Mouse (Mus musculus): ENCODE measurements around the gene Xaf1.
A peak's percentile ranks its signal among the peaks of the same experiment; 100 is the strongest.
"Not testable (repeated sequence)": the region's sequence is repeated elsewhere in the genome, so short reads cannot be mapped to it uniquely, and the experiment has no call there.

Gene Xaf1

DNA sequence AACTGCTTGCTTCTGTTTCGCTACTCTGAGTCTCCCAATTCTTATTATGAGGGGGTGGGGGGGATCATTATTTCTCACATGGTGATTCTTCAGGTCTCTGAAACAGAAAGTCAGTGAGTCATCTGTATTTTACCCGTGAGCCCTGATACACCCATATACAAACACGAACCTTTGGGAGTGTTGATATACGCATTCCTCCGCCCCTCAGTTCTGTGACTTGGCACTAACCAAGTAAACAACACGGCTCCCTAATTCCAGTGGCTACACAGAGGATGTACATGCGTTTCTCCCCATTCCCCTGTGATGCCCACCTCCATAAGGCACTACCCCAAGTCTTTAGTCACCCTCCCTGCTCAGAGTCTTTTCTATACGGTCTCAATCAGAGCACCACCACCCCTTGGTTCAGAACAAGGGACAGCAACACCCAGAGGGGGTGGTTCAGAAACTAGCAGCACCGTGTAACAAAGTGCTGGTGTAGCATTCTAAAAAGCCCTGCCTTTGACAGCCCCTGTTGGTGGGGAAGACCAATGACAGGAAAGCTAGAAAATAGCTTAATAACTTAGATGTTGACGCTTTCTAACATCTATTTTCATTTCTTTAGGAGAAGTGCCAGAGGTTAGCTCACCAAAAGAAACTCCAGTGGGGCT, 10.0 kb downstream of the Xaf1 start:
- no peak for DNase-seq (ENCODE audit: low read depth, low spot score)

DNA sequence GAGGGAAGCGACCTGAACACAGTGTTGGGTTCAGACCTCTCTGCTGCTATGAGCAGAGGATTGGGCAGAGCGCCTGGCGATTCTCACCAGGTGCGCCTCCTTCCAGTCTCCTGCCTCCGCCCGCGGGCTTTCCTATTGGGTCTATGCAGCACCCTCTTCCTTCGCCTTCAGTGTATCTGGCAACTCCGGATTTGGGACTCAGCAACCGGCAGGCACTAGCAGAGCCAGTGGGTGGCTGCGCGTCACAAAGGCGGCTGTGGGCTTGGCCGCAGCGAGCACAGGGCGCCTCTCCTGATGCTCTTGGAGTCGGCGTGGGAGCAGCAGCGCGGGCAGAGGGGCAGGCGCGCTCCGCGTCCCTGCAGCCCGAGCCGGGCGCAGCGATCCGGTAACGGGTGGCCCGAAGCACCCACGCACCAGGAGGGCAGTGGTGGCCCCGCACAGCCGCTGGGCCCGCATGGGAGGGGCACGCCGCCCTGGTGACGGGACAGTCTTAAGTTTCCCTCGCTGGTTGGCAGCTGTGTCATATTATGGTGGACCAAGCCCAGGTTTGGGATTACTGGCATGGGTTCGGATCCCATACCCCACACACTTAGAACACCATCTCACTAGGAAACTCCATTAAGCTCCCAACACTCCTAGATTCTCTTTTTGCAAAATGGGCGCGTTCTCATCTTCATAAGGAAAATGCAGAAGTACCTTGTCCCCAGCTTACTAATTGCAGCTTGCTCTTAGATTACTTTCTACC, 12.9 kb downstream of the Xaf1 start, which contains the start of gene Fbxo39:
Fbxo39 (plus strand) TSS at position 294 of the 745 bp plus-strand sequence.
- DNase-seq (ENCODE audit: low read depth, low spot score) = no peak

DNA sequence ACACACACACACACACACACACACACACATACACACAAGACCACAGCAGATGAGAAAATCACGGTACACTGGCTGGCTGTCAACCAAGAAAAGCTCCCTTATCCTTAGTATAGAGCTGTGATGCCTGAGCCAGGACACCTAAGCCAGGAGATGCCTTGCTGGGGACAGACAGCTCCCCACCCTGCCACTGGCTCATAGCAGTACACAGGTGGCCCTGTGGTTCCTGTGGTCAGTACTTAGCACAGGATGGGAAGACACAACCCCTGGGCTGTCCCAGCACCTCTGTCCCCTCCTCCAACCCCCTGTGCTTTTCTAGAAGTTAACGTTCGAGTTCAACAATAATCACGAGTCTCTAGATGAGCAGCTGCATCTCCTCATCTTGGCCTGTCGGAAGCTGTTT, 16.6 kb downstream of the Xaf1 start:
- no peak for DNase-seq (ENCODE audit: low read depth, low spot score)

DNA sequence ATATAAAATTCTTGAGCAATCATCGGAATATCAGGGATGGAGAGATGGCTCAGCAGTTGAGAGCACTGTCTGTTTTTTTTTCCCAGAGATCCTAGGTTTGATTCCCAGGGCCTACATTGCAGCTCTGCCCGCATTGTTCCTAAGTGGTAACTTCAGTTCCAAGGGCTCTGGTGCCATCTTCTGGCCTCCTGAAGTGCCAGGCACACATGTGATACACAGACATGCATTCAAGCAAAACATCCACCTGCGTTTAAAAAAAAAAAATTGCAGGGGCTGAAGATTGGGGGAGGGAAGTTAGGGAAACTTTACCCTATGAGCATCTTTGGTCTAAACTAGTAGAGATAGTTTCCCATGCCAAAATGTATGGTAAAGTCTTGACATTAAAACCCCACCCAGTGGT, 23.0 kb downstream of the Xaf1 start:
- no peak for DNase-seq (ENCODE audit: low read depth, low spot score)

DNA sequence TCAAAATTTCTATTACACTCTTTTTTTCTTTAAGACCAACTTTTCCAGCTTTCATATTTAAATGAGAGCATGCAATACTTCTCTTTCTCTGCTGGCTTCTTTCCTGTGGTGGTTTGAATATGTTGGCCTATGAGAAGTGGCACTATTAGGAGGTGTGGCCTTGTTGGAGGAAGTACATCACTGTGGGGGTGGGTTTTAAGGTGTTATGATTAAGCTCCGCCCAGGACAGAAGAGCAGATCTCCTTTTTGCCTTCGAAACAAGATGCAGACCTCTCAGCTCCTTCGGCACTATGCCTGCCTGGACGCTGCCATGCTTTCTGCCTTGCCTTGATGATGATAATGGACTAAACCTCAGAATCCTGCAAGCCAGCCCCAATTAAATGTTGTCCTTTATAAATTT, 24.3 kb downstream of the Xaf1 start:
- DNase-seq (ENCODE audit: low read depth, low spot score) = no peak

DNA sequence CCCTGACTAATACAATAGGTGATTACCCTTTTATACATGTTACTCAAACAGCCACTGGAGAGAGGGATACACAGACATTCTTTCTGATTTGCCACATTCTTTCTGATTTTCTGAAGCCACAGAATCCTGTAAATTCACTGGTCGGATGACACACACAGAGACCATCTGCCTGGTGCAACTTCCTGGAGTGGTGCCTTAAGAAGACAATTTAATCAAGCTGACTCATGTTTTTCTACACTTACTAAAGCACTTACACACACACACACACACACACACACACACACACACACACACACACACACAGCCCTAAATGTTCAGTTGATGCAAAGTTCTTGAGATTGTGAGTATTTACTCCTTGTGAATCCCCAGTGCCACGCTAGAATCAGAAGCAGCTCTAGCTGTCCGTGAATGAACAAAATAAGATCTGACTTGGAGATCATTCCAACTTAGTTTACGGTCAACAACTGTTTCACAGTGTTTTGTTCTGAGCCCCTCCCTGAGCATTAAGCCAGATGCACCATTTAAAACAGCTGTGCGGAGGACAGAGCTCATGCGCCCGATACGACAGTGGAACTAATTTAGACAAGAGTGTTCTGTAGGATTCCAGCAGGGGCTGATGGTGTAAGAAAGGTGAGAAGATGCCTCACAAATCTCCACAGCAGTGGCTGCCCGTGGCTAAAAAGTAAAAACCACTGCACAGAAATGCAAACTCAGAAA, 31.7 kb downstream of the Xaf1 start:
- no peak for DNase-seq (ENCODE audit: low read depth, low spot score)

DNA sequence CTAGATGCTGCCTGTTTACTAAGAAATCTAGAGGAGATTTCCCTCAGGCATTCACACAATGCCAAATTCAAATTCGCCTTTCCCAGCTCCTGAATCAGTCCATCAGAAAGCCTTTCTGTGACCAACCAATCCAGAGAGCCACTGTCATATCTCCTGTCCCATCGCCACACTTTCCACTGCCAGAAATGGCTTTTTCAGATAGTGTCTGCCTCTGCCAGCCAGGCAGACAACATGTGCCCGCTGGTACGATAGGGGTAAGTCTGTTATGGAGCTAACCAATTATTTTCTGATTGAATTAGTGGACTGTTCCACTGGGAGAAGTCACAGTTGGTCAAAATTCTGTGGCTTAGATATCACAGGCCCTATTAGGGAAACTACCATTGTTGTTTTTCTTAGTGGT, 33.2 kb downstream of the Xaf1 start:
- no peak for DNase-seq (ENCODE audit: low read depth, low spot score)

DNA sequence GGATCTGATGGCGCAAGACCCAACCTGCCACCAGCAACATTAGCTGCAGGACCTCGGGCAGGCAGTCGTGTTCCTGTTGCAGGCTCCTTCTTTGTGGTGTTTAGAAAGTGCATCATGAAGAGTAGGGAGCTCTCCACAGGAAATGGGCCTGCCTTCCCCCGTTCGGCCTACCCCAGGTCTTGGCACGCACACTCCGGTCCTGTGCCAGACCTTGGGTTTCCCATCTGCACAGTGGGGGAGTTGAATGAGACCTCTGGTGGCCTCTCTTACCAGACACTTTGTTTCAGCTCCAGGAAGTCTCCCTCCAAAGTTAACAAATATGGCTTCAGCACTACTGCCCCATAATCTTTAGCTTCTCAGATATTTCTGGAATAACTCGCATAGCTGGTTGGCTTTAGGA, 35.3 kb downstream of the Xaf1 start:
- no peak for DNase-seq (ENCODE audit: low read depth, low spot score)

DNA sequence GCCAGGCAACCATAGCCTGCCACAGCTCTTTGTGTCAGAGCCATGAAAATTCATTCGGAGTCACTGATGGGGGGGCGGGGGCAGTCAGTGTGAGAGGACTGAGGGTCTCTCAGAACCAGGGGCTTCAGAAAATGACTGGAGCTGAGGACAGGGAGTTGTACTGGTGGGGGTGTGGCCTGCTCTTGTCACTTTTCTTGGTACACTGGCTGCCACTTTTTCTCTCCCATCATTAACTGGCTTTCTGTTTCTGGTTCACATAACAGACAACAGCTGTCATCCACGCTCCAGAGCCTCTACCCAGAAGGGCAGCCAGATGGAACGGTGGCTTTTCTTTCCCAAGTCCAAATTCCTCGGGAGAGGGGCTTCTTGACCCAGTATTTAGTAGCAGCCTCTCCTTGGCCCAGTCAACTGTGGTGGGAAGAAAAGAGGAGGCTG, 37.0 kb downstream of the Xaf1 start:
- no peak for DNase-seq (ENCODE audit: low read depth, low spot score)

DNA sequence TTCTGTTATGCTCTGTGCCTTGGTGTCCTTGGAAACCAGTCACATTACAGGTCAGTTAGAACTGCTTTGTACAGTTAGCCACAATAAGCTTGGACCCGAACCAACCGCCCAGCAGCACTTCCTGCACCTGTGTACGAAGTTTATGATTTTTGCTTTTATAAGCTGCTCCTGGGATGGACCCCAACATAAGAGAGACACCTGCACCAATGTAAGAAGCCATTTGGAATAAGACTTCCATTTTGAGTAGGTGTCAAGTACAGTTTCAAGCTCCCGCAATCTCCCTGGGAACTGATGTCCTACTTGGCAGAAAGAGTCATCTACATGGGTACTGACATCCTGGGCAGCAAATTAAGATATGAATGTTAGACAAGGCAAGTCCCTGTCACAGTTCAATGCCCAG, 38.3 kb downstream of the Xaf1 start:
- DNase-seq (ENCODE audit: low read depth, low spot score) = no peak

DNA sequence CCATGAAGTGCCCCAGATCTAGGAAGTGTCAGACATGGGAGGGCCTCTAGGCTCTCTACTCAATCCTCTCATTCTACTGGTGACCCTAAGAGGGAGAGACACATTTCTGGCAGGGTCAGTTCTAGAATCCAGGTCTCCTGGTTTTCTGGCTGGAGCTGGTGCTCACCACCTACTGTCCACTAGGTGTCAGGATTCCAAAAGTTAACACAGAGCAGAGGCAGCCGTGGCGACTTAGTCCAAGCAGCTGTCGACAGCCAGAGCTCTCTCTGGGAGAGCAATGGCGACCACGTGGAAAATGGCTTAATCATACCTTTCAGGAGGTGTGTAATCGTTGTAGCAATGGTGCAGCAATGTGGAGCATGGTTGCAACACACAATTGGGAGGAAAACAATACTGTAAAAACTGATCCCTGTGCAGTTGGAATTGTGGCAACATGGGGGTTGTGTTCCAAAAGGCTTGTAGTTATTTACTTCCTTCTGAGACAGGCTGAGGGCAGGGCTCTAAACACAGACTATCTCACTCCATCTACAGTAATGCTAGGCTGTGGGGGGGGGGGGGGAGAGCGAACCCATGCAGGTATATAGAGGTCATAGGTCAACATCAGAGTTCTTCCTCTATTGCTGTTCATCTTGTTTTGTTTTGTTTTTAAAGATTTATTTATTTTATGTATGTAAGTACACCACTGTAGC, 41.3 kb downstream of the Xaf1 start:
- DNase-seq (ENCODE audit: low read depth, low spot score) = peak; percentile 64

DNA sequence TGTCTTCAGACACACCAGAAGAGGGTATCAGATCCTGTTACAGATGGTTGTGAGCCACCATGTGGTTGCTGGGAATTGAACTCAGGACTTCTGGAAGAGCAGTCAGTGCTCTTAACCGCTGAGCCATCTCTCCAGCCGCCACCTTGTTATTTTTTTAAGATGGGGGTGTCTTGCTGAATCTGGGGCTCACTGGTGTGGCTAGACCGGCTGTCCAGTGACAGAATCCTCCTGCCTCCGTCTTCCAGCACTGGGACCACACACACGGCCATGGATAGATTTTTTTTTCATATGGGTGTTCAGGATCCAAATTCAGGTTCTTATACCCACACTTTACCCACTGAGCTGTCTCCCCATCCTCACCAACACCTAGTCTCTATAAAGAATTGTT, 41.8 kb downstream of the Xaf1 start:
- DNase-seq (ENCODE audit: low read depth, low spot score) = not testable (repeated sequence)

DNA sequence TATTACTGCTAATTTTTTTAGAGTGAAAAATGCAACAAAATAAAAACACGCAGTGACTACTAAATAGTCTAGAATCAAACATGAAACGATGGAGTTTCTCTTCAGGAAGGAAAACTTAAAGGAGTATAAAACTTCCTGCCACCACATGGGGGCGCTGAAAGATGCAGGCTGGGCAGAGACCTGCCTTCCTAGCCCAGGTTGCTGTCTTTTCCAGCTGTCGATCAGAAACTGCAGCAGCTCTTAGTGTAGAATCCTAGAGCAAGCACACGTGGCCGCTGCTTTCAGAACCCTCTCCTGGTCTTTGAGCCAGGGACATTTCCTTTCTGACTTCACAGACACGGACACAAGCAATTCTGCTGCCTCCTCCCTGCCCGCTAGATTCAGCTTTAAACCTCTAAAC, 42.5 kb downstream of the Xaf1 start:
- DNase-seq (ENCODE audit: low read depth, low spot score) = peak; percentile 62

DNA sequence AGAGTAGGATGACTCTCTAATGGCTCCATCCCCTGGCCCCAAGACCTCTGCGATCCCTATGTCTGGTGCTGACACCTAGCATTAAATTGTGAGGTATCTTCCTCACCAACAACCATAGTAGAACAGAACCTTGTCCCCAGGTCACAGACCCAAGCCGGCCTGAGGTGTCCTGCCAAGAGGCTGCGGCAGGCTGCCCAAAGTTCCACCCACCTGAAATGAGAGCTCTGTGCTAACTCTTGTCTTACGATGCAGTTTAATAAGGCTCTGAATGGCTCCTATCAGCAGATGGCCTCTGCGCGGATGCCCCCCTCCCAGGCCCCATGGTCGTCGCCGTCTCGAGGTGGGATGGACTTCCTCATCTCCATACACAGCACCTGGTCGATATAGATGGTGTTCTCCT, 43.1 kb downstream of the Xaf1 start:
- DNase-seq (ENCODE audit: low read depth, low spot score) = no peak

DNA sequence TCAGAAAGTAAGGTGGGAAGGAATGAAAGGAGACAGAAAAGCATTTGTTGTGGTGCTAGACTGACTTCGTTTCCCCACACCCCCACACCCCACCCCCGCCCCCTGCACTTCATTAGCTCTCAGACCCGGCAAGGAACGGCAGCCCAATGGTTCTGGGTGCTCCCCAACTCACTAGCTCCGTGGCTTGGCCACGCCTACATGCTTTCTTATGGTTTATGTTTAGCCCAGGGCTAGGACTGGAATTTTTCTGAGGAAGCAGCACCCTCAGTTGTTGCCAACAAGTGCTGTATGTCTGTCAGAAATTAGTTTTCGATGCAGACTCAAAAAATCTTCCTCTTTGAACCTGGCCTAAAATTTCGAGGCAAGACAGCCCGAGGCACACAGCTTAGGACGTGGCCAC, 47.1 kb downstream of the Xaf1 start:
- no peak for DNase-seq (ENCODE audit: low read depth, low spot score)

DNA sequence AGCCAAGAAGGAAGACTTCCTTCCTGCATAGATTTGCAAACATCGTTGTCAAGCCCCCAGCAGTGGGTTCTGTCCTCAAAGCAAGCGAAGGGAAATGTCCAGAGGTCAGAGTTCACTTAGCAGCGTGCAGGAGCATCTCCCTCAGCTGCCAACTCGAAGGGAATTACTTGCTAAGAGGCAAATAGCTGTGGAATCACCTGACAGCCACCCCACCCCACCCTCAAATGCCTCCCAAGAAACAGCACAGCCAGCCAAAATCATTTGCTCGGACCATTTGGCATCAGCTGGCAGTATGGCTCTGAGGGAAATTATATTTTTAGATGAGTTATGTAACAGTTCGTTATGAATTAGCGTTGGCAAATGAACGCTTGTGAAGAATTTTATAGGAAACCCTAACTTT, 47.6 kb downstream of the Xaf1 start:
- DNase-seq (ENCODE audit: low read depth, low spot score) = peak; percentile 63

DNA sequence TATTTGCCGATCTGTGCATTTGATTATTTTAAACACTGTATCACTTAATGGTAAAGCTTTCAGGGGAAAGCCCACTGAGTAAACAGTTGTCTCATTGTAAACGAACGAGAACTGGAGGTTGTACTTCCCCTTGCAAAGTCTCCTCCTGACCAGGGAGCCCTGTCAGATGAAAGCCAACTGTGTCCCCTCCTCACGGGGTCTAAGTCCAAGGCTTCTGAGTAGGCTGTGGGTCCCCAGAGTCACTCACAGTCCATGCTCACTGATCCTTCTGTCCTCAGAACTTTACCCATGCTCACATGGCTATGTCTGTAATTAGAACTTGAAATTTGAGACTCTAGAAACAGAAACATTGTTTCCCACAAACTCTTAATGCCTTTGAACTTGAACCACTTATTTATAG, 48.2 kb downstream of the Xaf1 start:
- DNase-seq (ENCODE audit: low read depth, low spot score) = no peak

DNA sequence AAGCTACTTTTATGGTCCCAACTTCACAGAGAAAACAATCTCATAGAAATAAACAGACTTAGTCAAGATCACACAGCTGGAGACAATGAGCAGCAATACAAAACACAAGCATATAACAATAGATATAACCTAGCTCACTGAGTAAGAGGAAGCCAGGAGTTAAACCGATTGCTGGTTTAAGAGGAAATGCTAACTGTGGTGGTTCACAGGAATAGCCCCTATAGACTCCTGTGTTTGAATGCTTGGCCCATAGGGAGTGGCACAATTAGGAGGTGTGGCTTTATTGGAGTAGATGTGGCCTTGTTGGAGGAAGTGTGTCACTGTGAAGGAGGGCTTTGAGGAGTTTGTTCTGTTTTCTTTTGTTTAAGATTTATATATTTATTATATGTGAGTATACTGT, 50.8 kb downstream of the Xaf1 start:
- no peak for DNase-seq (ENCODE audit: low read depth, low spot score)

DNA sequence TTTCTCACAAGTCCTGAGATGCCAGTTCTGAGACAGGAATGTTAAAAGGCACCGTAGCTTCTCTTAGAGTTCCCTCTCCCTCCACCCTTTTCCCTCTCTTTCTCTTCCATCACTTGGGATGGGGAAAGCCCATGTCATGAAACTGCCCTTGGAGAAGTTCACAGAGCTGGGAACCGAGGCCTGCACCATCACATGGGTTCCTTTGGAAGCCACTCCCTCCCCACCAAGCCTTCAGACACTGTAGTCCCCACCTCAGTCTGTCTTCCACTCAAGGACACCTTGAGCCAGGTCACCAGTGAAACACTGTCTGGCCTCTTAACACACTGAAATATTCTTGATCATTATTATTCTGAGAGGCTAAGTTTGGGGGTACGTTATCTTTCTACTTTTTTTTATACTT, 51.8 kb downstream of the Xaf1 start:
- DNase-seq (ENCODE audit: low read depth, low spot score) = no peak

DNA sequence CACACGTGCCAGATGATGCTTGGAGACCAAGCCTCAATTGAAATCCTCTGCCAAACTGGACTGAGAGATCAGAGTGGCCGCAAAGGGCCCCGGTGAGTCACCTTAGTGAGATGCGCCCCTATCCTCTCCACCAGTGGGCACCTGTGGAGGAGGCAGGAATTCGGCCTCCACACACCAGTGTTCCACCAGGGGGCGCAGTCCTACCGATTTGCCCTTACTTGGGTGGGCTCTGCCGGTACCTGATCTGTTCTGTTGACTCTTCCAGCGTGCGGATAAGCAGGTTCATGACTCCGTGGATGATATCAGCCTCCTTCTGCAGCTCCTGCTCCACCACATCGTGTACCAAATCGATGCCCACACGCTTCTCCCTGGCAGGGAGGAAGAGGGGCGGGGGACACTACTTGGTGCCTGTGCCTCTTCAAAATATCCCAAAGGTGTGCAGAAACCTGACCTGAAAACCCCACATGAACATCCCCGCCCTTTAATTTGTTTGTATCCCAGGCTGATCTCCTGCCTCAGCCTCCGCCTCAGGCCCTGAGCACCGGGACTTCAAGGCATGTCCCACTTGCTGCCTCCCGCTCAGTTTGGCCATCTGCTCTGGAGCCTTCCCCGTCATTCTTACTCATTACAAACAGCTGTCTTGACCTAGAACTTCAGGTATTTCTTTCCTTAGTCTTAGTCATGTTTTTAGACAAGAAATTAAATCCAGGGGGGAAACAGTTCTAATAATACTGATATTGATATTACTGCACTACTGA, 53.7 kb downstream of the Xaf1 start:
- DNase-seq (ENCODE audit: low read depth, low spot score) = peak; percentile 56
